Mouse (Mus musculus) urinary bladder, postnatal 4 days (tissue): ENCODE results near the gene Klra7.
"Not testable (repeated sequence)": the region's sequence is repeated elsewhere in the genome, so short reads cannot be mapped to it uniquely, and the experiment has no call there.

Source experiments
- DNase-seq, 2 experiments: peaks; one replicate each; pipeline ENCODE4 v3.0.0; 2021 to 2022; ENCODE audit warnings: low spot score in 2 of 2

Gene Klra7

GRCm38 (mm10) chr6:130233222-130233621, at the start of gene Klra7:
Klra7 (minus strand) TSS chr6:130233322.
- no peak for DNase-seq

DNA sequence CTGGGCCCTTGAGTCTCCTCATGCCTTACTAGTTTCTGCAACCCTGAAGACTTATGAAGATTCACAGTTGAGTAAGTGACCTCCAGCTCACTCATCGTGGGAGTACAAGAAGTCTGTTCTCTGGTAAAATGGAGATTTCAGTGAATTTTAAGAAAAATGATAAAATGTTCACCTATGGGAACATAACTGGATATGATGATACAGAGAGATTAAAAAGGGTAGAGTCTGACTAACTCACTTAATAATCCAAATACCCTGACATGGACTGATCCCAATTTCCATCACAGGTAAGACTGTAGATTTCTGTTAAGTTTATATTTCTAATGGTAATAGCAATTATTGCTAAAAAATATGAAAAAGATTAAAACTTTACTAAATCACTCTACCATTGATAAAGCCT, 48.7 kb upstream of the Klra7 start, which contains the start of gene Klra10:
Gene Klra10, minus strand, starts transcription at position 101 of the 400 bp plus-strand sequence.
- not testable (repeated sequence) for DNase-seq

GRCm38 (mm10) chr6:130255326-130255725, 22.2 kb upstream of the Klra7 start:
- DNase-seq = no peak

GRCm38 (mm10) chr6:130237536-130237935, 4.4 kb upstream of the Klra7 start:
- DNase-seq = no peak

DNA sequence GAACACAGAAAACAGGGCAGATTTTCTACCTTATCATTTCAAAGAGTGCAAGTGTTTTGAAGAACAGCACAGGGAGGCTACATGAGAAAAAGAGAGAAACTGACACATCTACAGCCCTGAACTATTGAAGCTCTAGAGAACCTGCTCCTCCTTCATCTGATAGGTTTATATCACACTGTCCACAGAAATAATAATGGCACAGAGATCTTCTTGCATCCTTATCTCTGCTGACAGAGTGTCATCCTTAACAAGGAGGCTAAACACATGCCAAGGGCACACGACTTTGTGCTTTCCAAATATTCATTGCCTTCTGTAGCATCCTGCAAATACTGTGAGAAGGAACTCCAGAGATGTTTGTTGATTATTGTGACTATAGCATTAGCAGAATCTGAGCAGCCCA, 3.5 kb upstream of the Klra7 start:
- DNase-seq = no peak

DNA sequence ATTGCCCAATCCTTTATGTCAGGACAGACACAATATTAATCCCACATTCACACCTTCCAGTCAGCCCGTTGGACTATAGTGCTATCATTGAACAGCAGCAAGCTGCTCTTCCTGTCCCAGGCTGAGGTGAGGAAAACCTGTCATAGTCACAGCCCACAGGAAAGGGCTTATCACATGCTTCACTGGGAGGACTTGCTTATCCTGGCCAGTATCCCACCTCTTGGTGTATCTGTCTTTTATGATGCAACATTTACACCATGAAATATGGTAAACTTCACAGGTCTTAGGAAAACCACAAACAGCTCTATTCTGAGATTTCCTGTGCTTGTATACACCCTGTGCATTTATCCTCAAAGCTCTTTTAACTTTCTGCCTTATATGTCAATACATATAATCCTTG, 35.7 kb downstream of the Klra7 start:
- DNase-seq = not testable (repeated sequence)

GRCm38 (mm10) chr6:130193012-130193411, 40.1 kb downstream of the Klra7 start, which contains the start of gene Klra9:
Klra9 (minus strand) TSS chr6:130193112.
- DNase-seq = not testable (repeated sequence)
